Mouse (Mus musculus) CH12.LX (cell line): ENCODE data around the gene Alk. TPM values are rescaled to one million over a fixed set of nuclear protein-coding genes. Genes with fewer than 3 reads are reported as not detected.

Experiments used
- DNase-seq: peaks from one replicate; pipeline ENCODE4 v3.0.0-alpha.2; 2013; ENCODE audit errors: extremely low read depth
- H3K27ac ChIP-seq: 2 replicates; pipeline ENCODE4 v1.5.1; 2012; ENCODE audit warnings: low read depth, mild to moderate bottlenecking, control low read depth, moderate library complexity; ENCODE audit not compliant: insufficient read depth
- H3K27me3 ChIP-seq: replicated peaks from 2 replicates; pipeline ENCODE3; 2012; ENCODE audit warnings: inconsistent platforms
- H3K36me3 ChIP-seq, 2 experiments: replicated peaks in 1 of 2; 2 replicates each; pipeline versions ENCODE3 to v1.6.1; 2012; ENCODE audit warnings: inconsistent platforms in 1 of 2, low read length in 1 of 2, mild to moderate bottlenecking in 1 of 2, mixed read lengths in 1 of 2, moderate library complexity in 1 of 2; ENCODE audit not compliant: control insufficient read depth in 1 of 2, insufficient read depth in 1 of 2
- H3K4me1 ChIP-seq, 2 experiments: 2 replicates each; pipeline ENCODE4 v1.6.1; 2012; ENCODE audit warnings: inconsistent platforms in 1 of 2, moderate library complexity in 1 of 2; ENCODE audit not compliant: insufficient read depth in 2 of 2, control insufficient read depth in 1 of 2
- H3K4me2 ChIP-seq: 2 replicates; pipeline ENCODE4 v1.6.1; 2012; ENCODE audit warnings: low read depth, mild to moderate bottlenecking, control low read depth; ENCODE audit not compliant: poor library complexity, insufficient read depth, severe bottlenecking
- H3K4me3 ChIP-seq, 3 experiments: fragments of 150-350 bp in 1 of 3; sonication (generic) in 1 of 3; replicated peaks in 1 of 3; 2 replicates each; pipeline versions ENCODE3 to v1.5.1; 2011 to 2012; ENCODE audit warnings: low read depth in 2 of 3, low read length in 2 of 3, mild to moderate bottlenecking in 2 of 3, moderate library complexity in 2 of 3, control low read depth in 1 of 3, improper control_type of control experiment in 1 of 3, inconsistent platforms in 1 of 3, mixed read lengths in 1 of 3; ENCODE audit not compliant: poor library complexity in 1 of 3
- H3K79me2 ChIP-seq: replicated peaks from 2 replicates; pipeline ENCODE4 v1.6.1; 2012; ENCODE audit warnings: mild to moderate bottlenecking, moderate library complexity; ENCODE audit not compliant: control insufficient read depth, poor library complexity, insufficient read depth, severe bottlenecking; ENCODE audit errors: extremely low read depth
- H3K9ac ChIP-seq: 2 replicates; pipeline ENCODE4 v1.6.1; 2012; ENCODE audit warnings: low read depth, mild to moderate bottlenecking, control low read depth, moderate library complexity; ENCODE audit not compliant: insufficient read depth
- H3K9me3 ChIP-seq: replicated peaks from 2 replicates; pipeline ENCODE3; 2012; ENCODE audit warnings: low read length, inconsistent platforms, mixed read lengths
- CTCF ChIP-seq, 2 experiments: IDR thresholded peaks in 1 of 2; conservative IDR thresholded peaks in 1 of 2; 2 replicates each; pipeline ENCODE4 v1.5.1; 2011 to 2012; ENCODE audit warnings: low read depth in 2 of 2, low read length in 2 of 2, improper control_type of control experiment in 1 of 2, inconsistent platforms in 1 of 2, mild to moderate bottlenecking in 1 of 2, moderate library complexity in 1 of 2
- EP300 ChIP-seq: IDR thresholded peaks from 2 replicates; pipeline ENCODE4 v1.6.1; 2011; ENCODE audit warnings: low read length, improper control_type of control experiment
- IRF4 ChIP-seq: IDR thresholded peaks from 2 replicates; pipeline ENCODE4 v1.6.1; 2014; ENCODE audit warnings: low read depth, mild to moderate bottlenecking, inconsistent platforms, low read length, improper control_type of control experiment
- MAFK ChIP-seq: IDR thresholded peaks from 2 replicates; pipeline ENCODE4 v1.6.1; 2011; ENCODE audit warnings: low read length, improper control_type of control experiment; ENCODE audit not compliant: insufficient replicate concordance
- MAZ ChIP-seq: IDR thresholded peaks from 2 replicates; pipeline ENCODE4 v1.6.1; 2012; ENCODE audit warnings: low read depth, mild to moderate bottlenecking, inconsistent platforms, low read length, improper control_type of control experiment, moderate library complexity
- MEF2A ChIP-seq: IDR thresholded peaks from 2 replicates; pipeline ENCODE4 v1.6.1; 2014; ENCODE audit warnings: low read depth, mild to moderate bottlenecking, inconsistent platforms, low read length, improper control_type of control experiment, borderline replicate concordance
- MXI1 ChIP-seq: IDR thresholded peaks from 2 replicates; pipeline ENCODE4 v1.6.1; 2011; ENCODE audit warnings: mild to moderate bottlenecking, low read depth, low read length, improper control_type of control experiment
- MYC ChIP-seq: IDR thresholded peaks from 2 replicates; pipeline ENCODE4 v1.6.1; 2011; ENCODE audit warnings: low read depth, mild to moderate bottlenecking, improper control_type of control experiment, low read length
- NELFE ChIP-seq: IDR thresholded peaks from 2 replicates; pipeline ENCODE4 v1.6.1; 2011; ENCODE audit warnings: low read depth, low read length, improper control_type of control experiment
- SMC3 ChIP-seq: IDR thresholded peaks from 2 replicates; pipeline ENCODE4 v1.6.1; 2011; ENCODE audit warnings: low read depth, low read length, improper control_type of control experiment
- TCF12 ChIP-seq: IDR thresholded peaks from 2 replicates; pipeline ENCODE4 v1.6.1; 2014; ENCODE audit warnings: low read depth, mild to moderate bottlenecking, inconsistent platforms, low read length, improper control_type of control experiment
- USF2 ChIP-seq: conservative IDR thresholded peaks from 2 replicates; pipeline ENCODE4 v1.6.1; 2011; ENCODE audit warnings: low read depth, low read length, improper control_type of control experiment
- ZKSCAN1 ChIP-seq: IDR thresholded peaks from 2 replicates; pipeline ENCODE4 v1.6.1; 2012; ENCODE audit warnings: low read depth, inconsistent platforms, low read length, improper control_type of control experiment, borderline replicate concordance
- ZNF384 ChIP-seq: IDR thresholded peaks from 2 replicates; pipeline ENCODE4 v1.6.1; 2012; ENCODE audit warnings: low read depth, low read length, improper control_type of control experiment, inconsistent platforms
- dilution Hi-C: fragments of 300-500 bp; cut with MboI; formaldehyde crosslinking; loops from 2 replicates; pipeline ENCODE4 v1.14.3; 2020; ENCODE audit warnings: low sequenced_read_pairs; ENCODE audit not compliant: extremely low pct_unique_long_range_greater_than_20kb, extremely low pct_ligation_motif_present
- in situ Hi-C: fragments of 300-500 bp; cut with MboI; formaldehyde crosslinking; loops from 3 replicates; pipeline ENCODE4 v1.14.3; 2019; ENCODE audit warnings: low sequenced_read_pairs, low pct_ligation_motif_present, low pct_unique_long_range_greater_than_20kb, mixed read lengths
- polyA plus RNA-seq: library from polyadenylated mRNA; unstranded; fragments of >175 nt; gene quantifications from 2 replicates; pipeline ENCODE4 v1.2.1, GENCODE M21; 2012; ENCODE audit warnings: low read depth; ENCODE audit not compliant: insufficient read length
- total RNA-seq, 2 experiments: library from RNA; depleted of rRNA; stranded (reverse); fragments of 300-350 nt in 1 of 2; fragments of >200 nt in 1 of 2; gene quantifications; 2 replicates each; pipeline ENCODE4 v1.2.3; 2012 to 2014

The Alk gene
- total and polyA plus RNA-seq, 3 experiments, result 0.38 to 0.63 (median 0.44) TPM

- dilution Hi-C loops, result no loop called here
Measured at GRCm38 (mm10) chr17:72023323-72023722, 581.1 kb downstream of the Alk start.

GRCm38 (mm10) chr17:72021733-72022669 is 582.4 kb downstream of the Alk start:
- Histone ChIP-seq H3K9ac (no peak overlapping the region), H3K9me3 (no peaks in the 10 kb centered on the region), H3K27me3 (no peaks in the 10 kb centered on the region), H3K27ac (no peak overlapping the region), H3K4me2 (no peak overlapping the region), H3K36me3 (no peaks in the 10 kb centered on the region), H3K79me2 (no peaks in the 10 kb centered on the region), H3K4me1 (no peaks in the 10 kb centered on the region), H3K4me3 (no peak overlapping the region)
- in situ Hi-C loops (no loop called here), dilution Hi-C loops (no loop called here)
- no peak for TF ChIP-seq MAZ
- no peak for TF ChIP-seq TCF12
- no peak for TF ChIP-seq MAFK
- no peak for TF ChIP-seq EP300
- TF ChIP-seq NELFE, result no peak
- no peak for TF ChIP-seq MXI1
- TF ChIP-seq ZKSCAN1, result no peak
- TF ChIP-seq USF2, result no peak
- no peak for TF ChIP-seq MYC
- TF ChIP-seq CTCF (conservative IDR thresholded peaks at IDR 0.05 in 1 of 2, IDR thresholded peaks at IDR 0.05 in 1 of 2; ENCODE audit: low read depth in 2 of 2, low read length in 2 of 2), result no peak
- TF ChIP-seq SMC3, result no peak
- no peak for TF ChIP-seq MEF2A
- no peak for TF ChIP-seq IRF4
- TF ChIP-seq ZNF384, result no peak
- no peak for DNase-seq

More at GRCm38 (mm10) chr17:72023323-72023722, 581.1 kb downstream of the Alk start:
- Histone ChIP-seq H3K9ac (no peak overlapping the region), H3K27ac (no peak overlapping the region), H3K4me2 (no peak overlapping the region), H3K36me3 (no peaks in the 10 kb centered on the region), H3K4me1 (no peaks in the 10 kb centered on the region), H3K9me3 (no peaks in the 10 kb centered on the region), H3K4me3 (no peak overlapping the region), H3K27me3 (no peaks in the 10 kb centered on the region), H3K79me2 (no peaks in the 10 kb centered on the region)
- DNase-seq, result no peak
- TF ChIP-seq USF2, result no peak
- in situ Hi-C loops, result no loop called here
